Mouse (Mus musculus) E14TG2a.4 (cell line): ENCODE results near the gene Nop9.

ENCODE experiments used
- CTCF ChIP-seq: conservative IDR thresholded peaks from 2 replicates; pipeline ENCODE4 v1.5.1; 2014; ENCODE audit warnings: low read length
- POU5F1 ChIP-seq: IDR thresholded peaks from 2 replicates; pipeline ENCODE4 v1.6.1; 2014; ENCODE audit warnings: low read length, borderline replicate concordance

DNA sequence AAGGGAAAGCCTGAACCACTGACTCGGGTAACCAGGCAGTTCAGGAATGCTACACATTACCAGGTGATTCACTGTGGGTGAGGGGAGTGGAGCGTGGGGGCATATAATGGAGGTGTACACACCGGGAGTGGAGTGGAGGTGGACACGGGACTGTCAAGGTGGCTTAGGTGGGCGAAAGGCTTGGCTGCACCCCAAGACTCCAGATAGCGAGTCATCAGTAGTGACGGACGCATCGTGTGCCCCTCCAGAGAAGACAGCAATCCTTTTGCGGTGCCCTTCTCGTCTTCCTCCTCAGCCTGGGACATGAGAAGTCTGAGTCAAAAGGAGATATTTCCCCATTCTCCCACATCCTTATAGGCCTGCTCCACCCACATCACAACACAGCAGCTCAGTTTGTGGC, 32.3 kb downstream of the Nop9 start:
- TF ChIP-seq CTCF: no peak
- no peak for TF ChIP-seq POU5F1
